Mouse (Mus musculus) midbrain, embryonic 16.5 days (tissue): ENCODE results near the gene Tanc1. TPM values are rescaled to one million over a fixed set of nuclear protein-coding genes. Genes with fewer than 3 reads are reported as not detected.

Source experiments
- ATAC-seq: fragments of 200-750 bp; cut with Nextera tagmentation; 2 replicates; pipeline ENCODE4 v1.8.0; 2017; ENCODE audit warnings: moderate TSS enrichment
- H3K27ac ChIP-seq: fragments of 300-500 bp; sonication (generic); 2 replicates; pipeline ENCODE4 v1.5.1; 2014; ENCODE audit warnings: mild to moderate bottlenecking, low read length, mixed read lengths
- H3K27me3 ChIP-seq: fragments of 300-500 bp; sonication (generic); 2 replicates; pipeline ENCODE4 v1.6.1; 2014; ENCODE audit warnings: low read depth, low read length, mixed read lengths; ENCODE audit not compliant: control insufficient read depth, insufficient read depth
- H3K36me3 ChIP-seq: fragments of 300-500 bp; sonication (generic); 2 replicates; pipeline ENCODE4 v1.6.1; 2014; ENCODE audit warnings: mild to moderate bottlenecking, low read length, moderate library complexity, mixed read lengths; ENCODE audit not compliant: control insufficient read depth, insufficient read depth
- H3K4me1 ChIP-seq: fragments of 300-500 bp; sonication (generic); 2 replicates; pipeline ENCODE4 v1.6.1; 2014; ENCODE audit warnings: mild to moderate bottlenecking, low read length, mixed read lengths; ENCODE audit not compliant: control insufficient read depth, insufficient read depth
- H3K4me2 ChIP-seq: fragments of 300-500 bp; sonication (generic); 2 replicates; pipeline ENCODE4 v1.6.1; 2014; ENCODE audit warnings: mild to moderate bottlenecking, low read length, mixed read lengths
- H3K4me3 ChIP-seq: fragments of 300-500 bp; sonication (generic); 2 replicates; pipeline ENCODE4 v1.5.1; 2014; ENCODE audit warnings: low read depth, mild to moderate bottlenecking, low read length, moderate library complexity, mixed read lengths
- H3K9ac ChIP-seq: fragments of 300-500 bp; sonication (generic); 2 replicates; pipeline ENCODE4 v1.6.1; 2014; ENCODE audit warnings: low read depth, low read length, mixed read lengths
- H3K9me3 ChIP-seq: fragments of 300-500 bp; sonication (generic); replicated peaks from 2 replicates; pipeline ENCODE4 v1.6.1; 2014; ENCODE audit warnings: mild to moderate bottlenecking, low read length, mixed read lengths; ENCODE audit not compliant: control insufficient read depth, poor library complexity, severe bottlenecking
- WGBS: fragments of 180-500 bp; shearing (Covaris S2); extraction: QIAGEN DNeasy Blood & Tissue Kit; methylation state at CpG from one replicate; pipeline ENCODE4 v1.1.7; 2014; 5-methylcytosine and 5-hydroxymethylcytosine counted together
- polyA plus RNA-seq: library from polyadenylated mRNA; unstranded; fragments of >200 nt; fragmentation: Nextera tagmentation; extraction: Ambion mirVana; gene quantifications from 2 replicates; pipeline ENCODE4 v1.2.1, GENCODE M21; 2015

Gene Tanc1
- polyA plus RNA-seq, 1 experiment from 2014 or later: 4.2 TPM

- Histone ChIP-seq H3K4me1 (no peaks in the 10 kb centered on the region), H3K27ac (no peak overlapping the region), H3K4me2 (no peak overlapping the region), H3K4me3 (no peak overlapping the region), H3K9ac (no peak overlapping the region), H3K27me3 (no peaks in the 10 kb centered on the region), H3K9me3 (no peaks in the 10 kb centered on the region), H3K36me3 (no peaks in the 10 kb centered on the region)
- WGBS: 87% methylated on average over 10 of the region's 10 CpGs
- no peak for ATAC-seq
Measured at GRCm38 (mm10) chr2:59679424-59680020, 67.7 kb downstream of the Tanc1 start.

- Histone ChIP-seq H3K36me3 (no peaks in the 10 kb centered on the region), H3K4me2 (no peak overlapping the region), H3K4me3 (no peak overlapping the region), H3K9ac (no peak overlapping the region), H3K27me3 (no peaks in the 10 kb centered on the region), H3K9me3 (no peaks in the 10 kb centered on the region), H3K4me1 (no peaks in the 10 kb centered on the region), H3K27ac (no peak overlapping the region)
- ATAC-seq: no peak
- 91% methylated on average over 5 of the region's 5 CpGs for WGBS
Measured at GRCm38 (mm10) chr2:59680736-59681135, 68.9 kb downstream of the Tanc1 start.

GRCm38 (mm10) chr2:59681181-59681580 is 69.3 kb downstream of the Tanc1 start:
- ATAC-seq: no peak
- H3K9ac ChIP-seq: no peak overlapping the region
- H3K4me3 ChIP-seq: no peak overlapping the region
- WGBS: 94% methylated on average over 4 of the region's 4 CpGs
- H3K27ac ChIP-seq: no peak overlapping the region
- H3K4me2 ChIP-seq: no peak overlapping the region
- H3K4me1 ChIP-seq: no peaks in the 10 kb centered on the region
- no peaks in the 10 kb centered on the region for H3K9me3 ChIP-seq
- no peaks in the 10 kb centered on the region for H3K36me3 ChIP-seq
- H3K27me3 ChIP-seq: no peaks in the 10 kb centered on the region

GRCm38 (mm10) chr2:59684864-59685605 is 73.2 kb downstream of the Tanc1 start:
- Histone ChIP-seq H3K27me3 (no peaks in the 10 kb centered on the region), H3K9ac (no peak overlapping the region), H3K4me1 (no peaks in the 10 kb centered on the region), H3K36me3 (no peaks in the 10 kb centered on the region), H3K9me3 (no peaks in the 10 kb centered on the region), H3K4me2 (no peak overlapping the region), H3K27ac (no peak overlapping the region), H3K4me3 (no peak overlapping the region)
- ATAC-seq: no peak
- WGBS: 80% methylated on average over 16 of the region's 16 CpGs

GRCm38 (mm10) chr2:59685606-59685950 is 73.7 kb downstream of the Tanc1 start:
- 98% methylated on average over 4 of the region's 4 CpGs for WGBS
- H3K36me3 ChIP-seq: no peaks in the 10 kb centered on the region

GRCm38 (mm10) chr2:59688261-59689104 is 76.6 kb downstream of the Tanc1 start:
- WGBS: 51% methylated on average over 16 of the region's 16 CpGs
- Histone ChIP-seq H3K9me3 (no peaks in the 10 kb centered on the region), H3K9ac (no peak overlapping the region), H3K36me3 (no peaks in the 10 kb centered on the region), H3K27me3 (no peaks in the 10 kb centered on the region), H3K4me2 (no peak overlapping the region), H3K4me1 (no peaks in the 10 kb centered on the region), H3K27ac (no peak overlapping the region), H3K4me3 (no peak overlapping the region)
- no peak for ATAC-seq

More at GRCm38 (mm10) chr2:59685606-59685950, 73.7 kb downstream of the Tanc1 start:
- no peak for ATAC-seq
- Histone ChIP-seq H3K27me3 (no peaks in the 10 kb centered on the region), H3K9me3 (no peaks in the 10 kb centered on the region), H3K4me2 (no peak overlapping the region), H3K27ac (no peak overlapping the region), H3K4me1 (no peaks in the 10 kb centered on the region), H3K4me3 (no peak overlapping the region), H3K9ac (no peak overlapping the region)

GRCm38 (mm10) chr2:59691112-59691511 is 79.3 kb downstream of the Tanc1 start:
- 68% methylated on average over 4 of the region's 4 CpGs for WGBS
- Histone ChIP-seq H3K4me1 (no peaks in the 10 kb centered on the region), H3K9ac (no peak overlapping the region), H3K36me3 (no peaks in the 10 kb centered on the region), H3K9me3 (no peaks in the 10 kb centered on the region), H3K4me3 (no peak overlapping the region), H3K27me3 (no peaks in the 10 kb centered on the region), H3K27ac (no peak overlapping the region), H3K4me2 (no peak overlapping the region)
- ATAC-seq: no peak

- no peaks in the 10 kb centered on the region for H3K9me3 ChIP-seq
- H3K4me3 ChIP-seq: no peak overlapping the region
- WGBS: 84% methylated on average over 5 of the region's 5 CpGs
- no peaks in the 10 kb centered on the region for H3K27me3 ChIP-seq
- H3K27ac ChIP-seq: no peak overlapping the region
- peaks cover 9% of the 10 kb centered on the region for H3K4me1 ChIP-seq
- no peak overlapping the region for H3K9ac ChIP-seq
- no peak for ATAC-seq
- no peaks in the 10 kb centered on the region for H3K36me3 ChIP-seq
- H3K4me2 ChIP-seq: no peak overlapping the region
Measured at GRCm38 (mm10) chr2:59693473-59693872, 81.6 kb downstream of the Tanc1 start.

GRCm38 (mm10) chr2:59697123-59697522 is 85.3 kb downstream of the Tanc1 start:
- Histone ChIP-seq H3K4me1 (peaks cover 14% of the 10 kb centered on the region), H3K4me2 (no peak overlapping the region), H3K36me3 (no peaks in the 10 kb centered on the region), H3K27ac (no peak overlapping the region), H3K4me3 (no peak overlapping the region), H3K9me3 (no peaks in the 10 kb centered on the region), H3K27me3 (no peaks in the 10 kb centered on the region), H3K9ac (no peak overlapping the region)
- WGBS: 80% methylated on average over 3 of the region's 3 CpGs
- no peak for ATAC-seq
